Mouse (Mus musculus): ENCODE data around the gene Gm13289. TPM values are rescaled to one million over a fixed set of nuclear protein-coding genes. Genes with fewer than 3 reads are reported as not detected.
"Not testable (repeated sequence)": the region's sequence is repeated elsewhere in the genome, so short reads cannot be mapped to it uniquely, and the experiment has no call there.

The Gm13289 gene
- not detected for total RNA-seq (2021)

DNA sequence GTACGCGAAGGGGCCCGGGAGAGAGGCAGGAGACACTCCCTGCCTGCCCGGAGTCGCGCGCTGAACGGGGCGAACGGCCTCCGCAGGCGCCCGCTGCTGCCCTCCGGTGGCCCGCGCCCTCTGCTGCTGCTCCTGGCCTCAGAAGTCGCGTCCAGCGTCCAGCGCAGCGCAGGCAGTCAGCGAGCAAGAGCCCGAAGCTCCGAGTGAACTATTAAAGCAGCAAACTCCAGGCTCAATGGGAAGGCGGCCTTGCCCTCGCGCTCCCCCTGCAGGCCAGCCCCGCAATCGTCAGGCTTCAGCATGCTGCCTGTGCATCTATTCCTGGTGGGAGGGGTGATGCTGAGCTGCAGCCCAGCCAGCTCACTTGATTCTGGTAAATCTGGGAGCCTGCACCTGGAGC is at the start of gene Gm13289:
Gm13289 (plus strand) TSS at position 301 of the 400 bp plus-strand sequence.
- DNase-seq (ENCODE audit: low spot score); intact Hi-C loops (cut with DNase I): not testable (repeated sequence)

DNA sequence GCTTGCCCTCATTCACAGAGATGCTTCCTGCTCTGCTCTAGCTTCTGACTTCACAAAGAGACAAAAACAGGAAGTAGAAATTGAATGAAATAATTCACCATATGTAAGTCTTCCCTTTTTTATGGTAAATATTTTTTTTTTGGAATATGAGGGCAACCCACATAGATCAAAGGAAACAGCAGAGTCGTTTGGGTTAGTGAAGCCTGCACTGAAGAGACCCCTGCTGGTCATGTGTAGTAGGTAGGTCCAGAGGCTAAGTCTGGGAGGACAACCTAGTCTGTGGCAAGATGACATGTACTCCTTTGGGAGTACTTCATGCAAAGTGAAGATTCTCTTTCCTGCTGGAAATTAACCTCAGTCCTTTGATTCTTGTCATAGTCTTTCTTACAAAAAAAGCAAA is 49.4 kb upstream of the Gm13289 start:
- intact Hi-C loops (cut with DNase I) = no loop called here
- no peak for DNase-seq (ENCODE audit: low spot score)

DNA sequence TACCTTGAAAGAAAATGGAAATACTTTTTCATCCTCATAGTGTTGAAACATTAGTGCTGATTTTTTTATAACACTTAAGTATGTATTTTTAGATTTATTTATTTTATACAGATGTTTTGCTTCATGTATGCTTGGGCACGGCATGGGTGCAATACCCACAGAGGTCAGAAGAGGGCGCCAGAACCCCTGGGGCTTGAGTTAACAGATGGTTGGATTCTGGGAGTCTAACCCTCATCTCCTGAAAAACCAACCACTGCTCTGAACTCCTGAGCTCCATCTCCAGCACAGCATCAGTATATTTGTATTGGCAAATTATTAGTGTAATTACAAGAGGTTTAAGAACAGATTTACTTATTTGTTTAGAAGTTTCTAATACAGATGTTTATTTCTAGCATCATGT is 38.2 kb upstream of the Gm13289 start:
- intact Hi-C loops (cut with DNase I) = loop anchor here (2.0 to 10.0 kb wide), 2 partner anchors 18 to 644 kb away; partner anchors contain the start of gene Focad
- DNase-seq (ENCODE audit: low spot score) = no peak

DNA sequence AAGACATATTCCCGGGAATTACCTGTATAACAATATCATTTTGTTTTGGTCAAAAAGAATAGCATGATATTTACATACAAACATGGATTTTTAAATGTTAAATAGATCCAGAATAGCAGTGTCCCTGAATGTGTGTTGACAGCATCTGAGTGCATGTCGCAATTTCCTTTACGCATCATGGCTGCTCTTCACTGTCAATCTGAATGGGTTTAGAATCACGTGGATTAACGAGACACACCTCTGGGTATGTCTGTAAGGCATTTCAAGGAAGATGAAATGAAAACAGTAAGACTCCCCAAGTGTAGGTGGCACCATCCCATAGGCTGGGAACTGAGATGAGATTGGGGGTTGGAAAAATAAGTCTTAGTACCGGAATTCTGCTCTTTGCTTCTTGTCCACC is 37.7 kb upstream of the Gm13289 start:
- DNase-seq (ENCODE audit: low spot score) = no peak
- intact Hi-C loops (cut with DNase I) = loop anchor here (2.0 to 10.0 kb wide), 2 partner anchors 18 to 644 kb away; partner anchors contain the start of gene Focad

DNA sequence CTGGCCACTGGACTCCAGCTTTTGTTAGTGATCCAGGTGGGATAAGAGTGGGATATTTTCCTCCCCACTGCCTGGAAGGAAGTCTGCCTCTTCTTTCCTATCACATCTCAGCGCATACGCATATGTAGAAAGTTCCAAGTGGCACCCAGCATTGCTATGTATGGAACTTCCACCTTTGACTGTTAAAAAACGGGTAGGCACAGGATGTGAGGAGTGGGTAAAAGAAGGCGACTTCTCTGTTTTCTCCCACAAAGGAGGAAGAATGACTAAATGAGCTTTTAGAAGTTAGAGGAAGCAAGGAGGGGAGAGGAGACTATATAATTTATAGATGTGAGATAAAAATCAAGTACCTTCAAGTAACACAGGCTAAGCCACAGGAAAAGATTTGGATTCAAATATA is 35.3 kb upstream of the Gm13289 start:
- intact Hi-C loops (cut with DNase I) = no loop called here

DNA sequence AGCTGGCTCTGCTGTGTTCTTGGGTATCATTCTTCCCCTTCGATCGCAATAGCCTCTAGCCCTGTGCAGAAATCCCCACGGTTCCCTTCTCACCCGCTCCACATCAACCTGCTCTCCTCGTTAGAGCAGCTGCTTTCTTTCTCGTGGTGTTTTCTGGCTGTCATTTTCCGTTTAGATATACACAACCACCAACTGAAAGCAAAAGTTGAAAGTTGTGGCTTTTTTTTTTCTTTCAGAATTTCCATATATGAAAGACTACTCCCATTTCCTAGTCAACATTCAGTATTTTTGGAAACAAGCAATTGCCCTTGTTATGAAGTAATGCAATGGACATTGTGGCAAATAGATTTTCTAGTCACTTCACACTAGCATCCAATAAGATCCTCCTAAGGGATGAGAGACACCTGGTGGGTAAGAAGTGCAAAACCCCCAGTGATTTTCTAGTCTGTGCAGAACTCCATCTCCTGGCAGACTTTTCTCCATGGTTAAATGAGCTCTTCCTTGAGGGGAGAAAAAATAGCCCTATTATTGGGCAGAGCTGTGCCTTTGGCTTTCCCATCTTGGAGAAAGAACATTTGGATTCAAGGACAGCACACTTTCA is 33.9 kb upstream of the Gm13289 start:
- intact Hi-C loops (cut with DNase I) = no loop called here
- no peak for DNase-seq (ENCODE audit: low spot score)

More for the DNA sequence above, 35.3 kb upstream of the Gm13289 start:
- DNase-seq (ENCODE audit: low spot score) = no peak

DNA sequence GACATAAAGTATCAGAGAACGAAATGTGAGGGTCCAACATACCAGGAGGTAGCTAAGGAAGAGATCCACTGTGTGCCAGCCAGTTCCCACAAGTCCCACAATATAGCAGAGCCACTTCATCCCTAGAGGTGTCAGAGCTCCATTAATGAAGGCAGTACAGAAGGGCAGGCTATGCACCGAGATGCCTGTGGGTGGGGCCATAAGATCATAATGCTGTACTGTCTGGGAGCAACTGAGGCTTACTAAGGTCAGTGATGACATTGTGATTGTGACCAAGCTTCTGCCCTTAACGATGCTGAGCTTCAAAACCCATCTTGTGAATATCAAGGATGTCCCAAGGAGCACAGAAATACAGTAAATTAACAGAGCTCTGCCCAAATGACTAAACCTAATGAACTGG is 32.5 kb upstream of the Gm13289 start:
- intact Hi-C loops (cut with DNase I) = no loop called here
- no peak for DNase-seq (ENCODE audit: low spot score)

DNA sequence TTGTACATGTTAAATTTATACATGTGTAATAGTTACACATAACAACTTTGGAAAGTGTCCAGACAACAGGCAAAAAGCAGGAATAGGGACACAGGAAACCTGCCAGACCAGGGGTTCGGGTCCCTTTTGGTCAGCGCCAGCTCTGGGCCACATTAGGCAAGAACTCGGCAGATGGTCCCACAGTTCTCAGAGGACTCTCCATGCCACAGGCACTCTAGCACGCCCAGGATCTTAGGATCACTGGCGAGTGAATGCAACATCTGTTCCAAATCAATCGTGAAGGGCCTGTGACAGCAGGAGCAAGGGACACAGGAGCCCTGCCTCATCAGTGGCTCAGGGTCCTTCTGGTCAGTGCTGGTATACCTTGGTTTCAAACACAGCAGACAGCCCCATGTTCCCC is 26.8 kb upstream of the Gm13289 start:
- intact Hi-C loops (cut with DNase I) = no loop called here
- DNase-seq (ENCODE audit: low spot score) = no peak

DNA sequence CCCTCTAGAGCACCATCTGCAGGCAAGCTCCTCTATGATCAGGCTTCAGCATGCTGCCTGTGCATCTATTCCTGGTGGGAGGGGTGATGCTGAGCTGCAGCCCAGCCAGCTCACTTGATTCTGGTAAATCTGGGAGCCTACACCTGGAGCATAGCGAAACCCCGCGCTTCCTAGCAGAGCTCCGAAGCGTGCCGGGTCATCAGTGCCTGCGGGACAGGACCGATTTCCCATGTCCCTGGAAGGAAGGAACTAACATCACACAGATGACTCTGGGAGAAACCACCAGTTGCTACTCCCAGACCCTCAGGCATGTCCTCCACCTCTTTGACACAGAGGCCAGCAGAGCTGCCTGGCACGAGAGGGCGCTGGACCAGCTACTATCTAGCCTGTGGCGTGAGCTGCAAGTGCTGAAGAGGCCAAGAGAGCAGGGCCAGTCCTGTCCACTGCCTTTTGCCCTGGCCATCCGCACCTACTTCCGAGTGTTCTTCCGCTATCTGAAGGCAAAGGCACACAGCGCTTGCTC is 21.8 kb upstream of the Gm13289 start, which contains the start of gene Gm13271:
Gm13271 (plus strand) TSS at position 51 of the 523 bp plus-strand sequence.
- intact Hi-C loops (cut with DNase I) = not testable (repeated sequence)
- DNase-seq (ENCODE audit: low spot score) = peak; percentile 69

DNA sequence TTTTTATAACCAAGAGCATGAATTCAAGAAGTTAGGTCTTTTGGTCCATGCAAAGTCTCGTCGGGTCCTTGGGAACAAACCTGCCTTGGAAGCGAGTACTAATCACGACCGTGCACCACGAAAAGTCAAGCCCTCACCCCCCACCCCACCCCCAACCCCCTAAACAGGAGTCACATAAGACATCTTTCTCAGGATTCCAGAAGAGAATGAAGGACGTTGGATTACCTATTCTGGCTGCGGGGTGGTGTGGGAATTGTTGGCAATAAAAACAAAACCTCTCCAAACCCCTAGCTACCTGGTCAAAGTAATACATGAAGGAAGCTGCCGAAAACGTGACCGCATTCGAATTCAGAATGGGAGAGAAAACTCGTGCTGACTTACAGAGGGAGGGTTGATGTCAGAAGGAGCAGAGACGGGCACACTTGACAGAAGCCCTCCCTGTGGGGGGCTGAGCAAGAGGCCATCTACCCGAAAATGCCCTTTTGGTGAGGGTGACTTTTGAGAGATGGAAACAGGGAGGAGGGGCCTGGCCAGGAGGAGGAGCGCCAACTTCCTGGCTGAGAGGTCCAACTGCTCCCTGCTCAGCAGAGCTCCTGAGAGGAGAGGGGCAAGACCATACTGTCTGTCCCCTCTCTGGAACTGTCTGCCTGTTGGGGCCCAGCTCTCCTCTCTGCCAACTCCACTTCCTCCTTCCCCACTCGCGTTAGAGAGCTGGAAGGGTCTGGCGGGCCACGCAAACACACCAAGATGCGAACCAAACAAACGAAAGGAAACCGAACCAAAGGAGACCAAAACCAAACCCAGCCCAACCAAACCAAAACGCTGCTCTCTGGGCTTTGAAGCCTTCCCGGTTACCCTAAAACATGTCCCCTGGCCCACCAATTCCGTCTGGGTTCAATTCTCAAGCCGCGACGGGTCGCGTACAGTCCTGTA is 19.9 kb upstream of the Gm13289 start:
- intact Hi-C loops (cut with DNase I) = loop anchor here (2.0 kb wide), 1 partner anchor 18 kb away; no protein-coding TSS in a partner anchor
- DNase-seq (ENCODE audit: low spot score) = not testable (repeated sequence)

DNA sequence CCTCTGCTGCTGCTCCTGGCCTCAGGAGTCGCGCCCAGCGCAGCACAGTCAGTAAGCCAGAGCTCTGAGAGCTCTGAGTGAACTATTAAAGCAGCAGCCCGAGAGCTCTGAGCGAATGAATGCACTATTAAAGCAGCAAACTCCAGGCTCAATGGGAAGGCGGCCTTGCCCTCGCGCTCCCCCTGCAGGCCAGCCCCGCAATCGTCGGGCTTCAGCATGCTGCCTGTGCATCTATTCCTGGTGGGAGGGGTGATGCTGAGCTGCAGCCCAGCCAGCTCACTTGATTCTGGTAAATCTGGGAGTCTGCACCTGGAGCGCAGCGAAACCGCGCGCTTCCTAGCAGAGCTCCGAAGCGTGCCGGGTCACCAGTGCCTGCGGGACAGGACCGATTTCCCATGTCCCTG is 19.1 kb upstream of the Gm13289 start:
- DNase-seq (ENCODE audit: low spot score) = peak; percentile 85
- intact Hi-C loops (cut with DNase I) = loop anchor here (2.0 kb wide), 1 partner anchor 19 kb away; no protein-coding TSS in a partner anchor

DNA sequence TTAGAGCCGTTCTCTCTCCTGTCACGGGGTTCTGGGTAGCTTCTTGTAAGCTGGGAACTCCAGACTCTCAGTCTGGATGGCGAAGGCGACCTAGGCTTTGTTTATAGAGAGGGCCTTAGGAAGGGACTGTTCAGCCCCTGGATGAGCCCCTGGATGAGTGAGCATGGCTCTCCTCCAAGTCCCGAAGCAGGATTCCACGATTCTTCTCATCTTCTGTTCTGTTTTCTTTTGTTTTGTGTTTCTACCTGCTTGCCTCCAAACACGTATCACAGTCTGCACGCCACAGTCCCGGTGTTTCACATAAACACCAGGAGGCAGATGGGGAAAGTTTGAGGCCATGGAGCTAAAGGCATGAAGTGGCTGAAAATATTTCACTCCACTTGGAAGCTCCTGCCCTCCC is 18.0 kb upstream of the Gm13289 start:
- intact Hi-C loops (cut with DNase I); DNase-seq (ENCODE audit: low spot score): not testable (repeated sequence)

DNA sequence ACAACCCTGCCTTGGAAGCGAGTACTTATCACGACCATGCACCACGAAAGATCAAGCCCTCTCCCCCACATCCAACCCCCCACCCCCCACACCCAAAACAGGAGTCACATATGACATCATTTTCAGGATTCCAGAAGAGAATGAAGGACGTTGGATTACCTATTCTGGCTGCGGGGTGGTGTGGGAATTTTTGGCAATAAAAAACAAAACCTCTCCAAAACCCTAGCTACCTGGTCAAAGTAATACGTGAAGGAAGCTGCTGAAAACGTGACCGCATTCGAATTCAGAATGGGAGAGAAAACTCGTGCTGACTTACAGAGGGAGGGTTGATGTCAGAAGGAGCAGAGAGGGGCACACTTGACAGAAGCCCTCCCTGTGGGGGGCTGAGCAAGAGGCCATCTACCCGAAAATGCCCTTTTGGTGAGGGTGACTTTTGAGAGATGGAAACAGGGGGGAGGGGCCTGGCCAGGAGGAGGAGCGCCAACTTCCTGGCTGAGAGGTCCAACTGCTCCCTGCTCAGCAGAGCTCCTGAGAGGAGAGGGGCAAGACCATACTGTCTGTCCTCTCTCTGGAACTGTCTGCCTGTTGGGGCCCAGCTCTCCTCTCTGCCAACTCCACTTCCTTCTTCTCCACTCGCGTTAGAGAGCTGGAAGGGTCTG is 17.0 kb upstream of the Gm13289 start, which contains the start of gene Gm13283:
Gm13283 (plus strand) TSS at position 510 of the 659 bp plus-strand sequence.
- DNase-seq (ENCODE audit: low spot score); intact Hi-C loops (cut with DNase I): not testable (repeated sequence)

DNA sequence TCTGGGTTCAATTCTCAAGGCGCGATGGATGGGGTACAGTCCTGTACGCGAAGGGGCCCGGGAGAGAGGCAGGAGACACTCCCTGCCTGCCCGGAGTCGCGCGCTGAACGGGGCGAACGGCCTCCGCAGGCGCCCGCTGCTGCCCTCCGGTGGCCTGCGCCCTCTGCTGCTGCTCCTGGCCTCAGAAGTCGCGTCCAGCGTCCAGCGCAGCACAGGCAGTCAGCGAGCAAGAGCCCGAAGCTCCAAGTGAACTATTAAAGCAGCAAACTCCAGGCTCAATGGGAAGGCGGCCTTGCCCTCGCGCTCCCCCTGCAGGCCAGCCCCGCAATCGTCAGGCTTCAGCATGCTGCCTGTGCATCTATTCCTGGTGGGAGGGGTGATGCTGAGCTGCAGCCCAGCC is 16.3 kb upstream of the Gm13289 start:
- peak; percentile 77 for DNase-seq (ENCODE audit: low spot score)
- intact Hi-C loops (cut with DNase I) = not testable (repeated sequence)

DNA sequence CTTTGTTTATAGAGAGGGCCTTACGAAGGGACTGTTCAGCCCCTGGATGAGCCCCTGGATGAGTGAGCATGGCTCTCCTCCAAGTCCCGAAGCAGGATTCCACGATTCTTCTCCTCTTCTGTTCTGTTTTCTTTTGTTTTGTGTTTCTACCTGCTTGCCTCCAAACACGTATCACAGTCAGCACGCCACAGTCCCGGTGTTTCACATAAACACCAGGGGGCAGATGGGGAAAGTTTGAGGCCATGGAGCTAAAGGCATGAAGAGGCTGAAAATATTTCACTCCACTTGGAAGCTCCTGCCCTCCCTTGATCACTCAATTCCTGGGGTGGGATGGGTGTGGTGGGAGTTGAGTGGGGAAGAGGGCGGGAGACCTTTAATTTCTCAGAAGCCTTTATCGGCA is 14.9 kb upstream of the Gm13289 start:
- intact Hi-C loops (cut with DNase I) = not testable (repeated sequence)
- DNase-seq (ENCODE audit: low spot score) = peak; percentile 68

DNA sequence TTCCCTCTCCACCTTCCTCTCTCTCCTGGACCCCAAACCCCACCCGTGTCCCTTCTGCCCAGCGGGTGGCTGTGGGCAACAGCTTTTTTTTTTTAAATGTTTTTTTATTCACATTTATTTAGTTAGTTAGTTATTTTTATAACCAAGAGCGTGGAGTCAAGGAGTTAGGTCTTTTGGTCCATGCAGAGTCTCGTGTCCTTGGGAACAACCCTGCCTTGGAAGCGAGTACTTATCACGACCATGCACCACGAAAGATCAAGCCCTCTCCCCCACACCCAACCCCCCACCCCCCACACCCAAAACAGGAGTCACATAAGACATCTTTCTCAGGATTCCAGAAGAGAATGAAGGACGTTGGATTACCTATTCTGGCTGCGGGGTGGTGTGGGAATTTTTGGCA is 14.4 kb upstream of the Gm13289 start:
- intact Hi-C loops (cut with DNase I); DNase-seq (ENCODE audit: low spot score): not testable (repeated sequence)

DNA sequence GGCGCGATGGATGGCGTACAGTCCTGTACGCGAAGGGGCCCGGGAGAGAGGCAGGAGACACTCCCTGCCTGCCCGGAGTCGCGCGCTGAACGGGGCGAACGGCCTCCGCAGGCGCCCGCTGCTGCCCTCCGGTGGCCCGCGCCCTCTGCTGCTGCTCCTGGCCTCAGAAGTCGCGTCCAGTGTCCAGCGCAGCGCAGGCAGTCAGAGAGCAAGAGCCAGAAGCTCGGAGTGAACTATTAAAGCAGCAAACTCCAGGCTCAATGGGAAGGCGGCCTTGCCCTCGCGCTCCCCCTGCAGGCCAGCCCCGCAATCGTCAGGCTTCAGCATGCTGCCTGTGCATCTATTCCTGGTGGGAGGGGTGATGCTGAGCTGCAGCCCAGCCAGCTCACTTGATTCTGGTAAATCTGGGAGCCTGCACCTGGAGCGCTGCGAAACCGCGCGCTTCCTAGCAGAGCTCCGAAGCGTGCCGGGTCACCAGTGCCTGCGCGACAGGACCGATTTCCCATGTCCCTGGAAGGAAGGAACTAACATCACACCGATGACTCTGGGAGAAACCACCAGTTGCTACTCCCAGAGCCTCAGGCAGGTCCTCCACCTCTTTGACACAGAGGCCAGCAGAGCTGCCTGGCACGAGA is 13.2 kb upstream of the Gm13289 start:
- peak; percentile 54 for DNase-seq (ENCODE audit: low spot score)

DNA sequence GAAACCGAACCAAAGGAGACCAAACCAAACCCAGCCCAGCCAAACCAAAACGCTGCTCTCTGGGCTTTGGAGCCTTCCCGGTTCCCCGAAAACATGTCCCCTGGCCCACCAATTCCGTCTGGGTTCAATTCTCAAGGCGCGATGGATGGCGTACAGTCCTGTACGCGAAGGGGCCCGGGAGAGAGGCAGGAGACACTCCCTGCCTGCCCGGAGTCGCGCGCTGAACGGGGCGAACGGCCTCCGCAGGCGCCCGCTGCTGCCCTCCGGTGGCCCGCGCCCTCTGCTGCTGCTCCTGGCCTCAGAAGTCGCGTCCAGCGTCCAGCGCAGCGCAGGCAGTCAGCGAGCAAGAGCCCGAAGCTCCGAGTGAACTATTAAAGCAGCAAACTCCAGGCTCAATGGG is 3.2 kb upstream of the Gm13289 start, which contains the start of gene Gm13290:
Gm13290 (plus strand) TSS at position 301 of the 400 bp plus-strand sequence.
- DNase-seq (ENCODE audit: low spot score); intact Hi-C loops (cut with DNase I): not testable (repeated sequence)

More for the DNA sequence above, 13.2 kb upstream of the Gm13289 start:
- intact Hi-C loops (cut with DNase I) = not testable (repeated sequence)

DNA sequence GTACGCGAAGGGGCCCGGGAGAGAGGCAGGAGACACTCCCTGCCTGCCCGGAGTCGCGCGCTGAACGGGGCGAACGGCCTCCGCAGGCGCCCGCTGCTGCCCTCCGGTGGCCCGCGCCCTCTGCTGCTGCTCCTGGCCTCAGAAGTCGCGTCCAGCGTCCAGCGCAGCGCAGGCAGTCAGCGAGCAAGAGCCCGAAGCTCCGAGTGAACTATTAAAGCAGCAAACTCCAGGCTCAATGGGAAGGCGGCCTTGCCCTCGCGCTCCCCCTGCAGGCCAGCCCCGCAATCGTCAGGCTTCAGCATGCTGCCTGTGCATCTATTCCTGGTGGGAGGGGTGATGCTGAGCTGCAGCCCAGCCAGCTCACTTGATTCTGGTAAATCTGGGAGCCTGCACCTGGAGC is 2.8 kb downstream of the Gm13289 start, which contains the start of gene Gm13272:
Gm13272 (plus strand) TSS at position 301 of the 400 bp plus-strand sequence.
- intact Hi-C loops (cut with DNase I); DNase-seq (ENCODE audit: low spot score): not testable (repeated sequence)

Data from heart, postnatal 25 days (tissue).